Mouse (Mus musculus): Measurements from ENCODE around the gene Lrrc20. TPM values are rescaled to one million over a fixed set of nuclear protein-coding genes. Genes with fewer than 3 reads are reported as not detected.

The Lrrc20 gene
- total RNA-seq, 2 experiments from 2014 or later, result 62.3 to 64.9 TPM

Other genes with a start within 250 kb of the Lrrc20 start
- 1 to 10 TPM; 4.7 to 8.0 TPM for gene Adamts14, start 202.4 kb upstream of the Lrrc20 start, total RNA-seq (2021)
- gene Prf1, start 178.0 kb upstream of the Lrrc20 start, total RNA-seq (2021), result not detected
- gene Pald1, start 92.3 kb upstream of the Lrrc20 start, total RNA-seq (2021), result 10 to 100 TPM; 18.5 to 28.3 TPM
- gene Nodal, start 57.8 kb upstream of the Lrrc20 start, total RNA-seq (2021), result under 1 TPM; 0.11 to 0.19 TPM
- 100 to 1,000 TPM; 103 to 109 TPM for gene Eif4ebp2, start 23.1 kb upstream of the Lrrc20 start, total RNA-seq (2021)
- under 1 TPM in 1 of 2 experiments, not detected in 1; 0.11 TPM for gene Npffr1, start 119.7 kb downstream of the Lrrc20 start, total RNA-seq (2021)
- 10 to 100 TPM; 33.2 to 35.8 TPM for gene Ppa1, start 172.8 kb downstream of the Lrrc20 start, total RNA-seq (2021)
- gene Sar1a, start 204.5 kb downstream of the Lrrc20 start, total RNA-seq (2021), result 100 to 1,000 TPM; 139 to 141 TPM
- gene Tysnd1, start 219.7 kb downstream of the Lrrc20 start, total RNA-seq (2021), result 10 to 100 TPM; 12.9 to 16.7 TPM
- gene Aifm2, start 239.5 kb downstream of the Lrrc20 start, total RNA-seq (2021), result 10 to 100 TPM; 11.4 to 12.3 TPM